ENCODE assay signal across 8 mouse cellular contexts in the genomic region with DNA sequence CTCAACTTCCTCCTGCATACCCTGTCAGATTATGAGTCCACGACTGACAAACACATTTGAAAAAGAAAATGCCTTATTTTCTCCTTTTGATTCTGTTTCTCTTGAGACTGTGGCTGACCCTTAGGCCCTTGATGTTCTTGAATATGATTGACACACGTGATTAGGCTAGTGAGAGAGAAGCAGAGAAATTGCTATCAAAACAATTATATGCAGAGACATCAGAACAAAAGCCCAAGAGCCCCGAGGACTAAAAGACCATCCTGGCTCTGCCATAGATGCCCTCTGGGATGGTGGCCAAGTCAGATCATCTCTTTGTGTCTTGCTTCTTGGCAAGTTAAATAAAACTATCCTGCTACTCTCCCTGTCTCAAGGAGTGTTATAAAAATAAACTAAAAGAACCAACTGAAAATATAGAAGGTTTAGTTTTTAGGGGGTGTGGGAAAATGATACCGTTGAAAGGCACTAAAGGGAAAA. TPM values are rescaled to one million over a fixed set of nuclear protein-coding genes. Genes with fewer than 3 reads are reported as not detected.
DNase-seq lines count a peak whose midpoint lies in the region; ATAC-seq and TF ChIP-seq lines count a peak whose summit lies in the region.

No protein-coding gene starts in this region.

- no peak for TF ChIP-seq CTCF in cerebellum, adult 2 months (IDR thresholded peaks at IDR 0.05; ENCODE audit: borderline replicate concordance, insufficient read depth, low read depth, low read length)
- no peak for TF ChIP-seq CTCF in testis, adult 2 months (IDR thresholded peaks at IDR 0.05; ENCODE audit: control insufficient read depth, insufficient read depth, insufficient replicate concordance, low read depth, low read length)

- ATAC-seq in limb, embryonic 15.5 days (ENCODE audit: insufficient number of reproducible peaks, low FRiP score, low TSS enrichment, low read depth): no peak

- peak overlapping the region; percentile 70 for H3K4me2 ChIP-seq in limb, embryonic 15.5 days

- H3K4me1 ChIP-seq in cerebellum, adult 2 months (ENCODE audit: control insufficient read depth, insufficient read depth, low read length): no peaks in the 10 kb centered on the region
- H3K4me1 ChIP-seq in testis, adult 2 months (ENCODE audit: control insufficient read depth, insufficient read depth, low read length): no peaks in the 10 kb centered on the region; the same call in none of the 2 replicates
- peaks cover 7% of the 10 kb centered on the region; the same call in 1 of the 2 replicates for H3K4me1 ChIP-seq in limb, embryonic 15.5 days

- peak overlapping the region; percentile 98; the same call in 1 of the 2 replicates for H3K27ac ChIP-seq in cerebellum, adult 2 months (ENCODE audit: insufficient read depth, low read length)
- peak overlapping the region; percentile 83; the same call in 1 of the 2 replicates for H3K27ac ChIP-seq in testis, adult 2 months (ENCODE audit: control insufficient read depth, insufficient read depth, low read depth, low read length)
- peak overlapping the region; percentile 95 for H3K27ac ChIP-seq in limb, embryonic 15.5 days

- peak in 1 of 2 experiments; percentile 47 for DNase-seq in cerebellum, adult 2 months
- no peak for DNase-seq in cerebellum, adult 9-11 months
- no peak for DNase-seq in testis, postnatal 10 days (ENCODE audit: low spot score)
- no peak for DNase-seq in thymus, postnatal 4 days
- DNase-seq in yolk sac, embryonic 10.5 days (ENCODE audit: low spot score): no peak
- DNase-seq in thymus, postnatal 14 days: no peak

- 28% methylated on average over 4 of the region's 4 CpGs for WGBS in cerebellum, adult 2 months
- 62% methylated on average over 4 of the region's 4 CpGs for WGBS in limb, embryonic 15.5 days

- no peaks in the 10 kb centered on the region for H3K9me3 ChIP-seq in limb, embryonic 15.5 days

- H3K4me3 ChIP-seq in cerebellum, adult 2 months (replicated peaks; ENCODE audit: insufficient read depth, low read depth, low read length): peak overlapping the region; percentile 75
- H3K4me3 ChIP-seq in testis, adult 2 months (ENCODE audit: control insufficient read depth, low read depth, low read length): peak overlapping the region; percentile 70
- peak overlapping the region; percentile 67 for H3K4me3 ChIP-seq in limb, embryonic 15.5 days

- no peaks in the 10 kb centered on the region for H3K36me3 ChIP-seq in testis, adult 2 months (ENCODE audit: control insufficient read depth, insufficient read depth, low read length)
- H3K36me3 ChIP-seq in limb, embryonic 15.5 days: no peaks in the 10 kb centered on the region

- no peak for TF ChIP-seq POLR2A in cerebellum, adult 2 months (IDR thresholded peaks at IDR 0.05; ENCODE audit: borderline replicate concordance, insufficient read depth, low read length)
- no peak for TF ChIP-seq POLR2A in testis, adult 2 months (IDR thresholded peaks at IDR 0.05; ENCODE audit: control insufficient read depth, low read depth, low read length)

- no peak overlapping the region; the same call in 1 of the 2 replicates for H3K9ac ChIP-seq in limb, embryonic 15.5 days

- H3K27me3 ChIP-seq in cerebellum, adult 2 months (ENCODE audit: control insufficient read depth, insufficient read depth, low read length): no peaks in the 10 kb centered on the region
- H3K27me3 ChIP-seq in testis, adult 2 months (ENCODE audit: control insufficient read depth, insufficient read depth, low read length): no peaks in the 10 kb centered on the region
- no peaks in the 10 kb centered on the region for H3K27me3 ChIP-seq in limb, embryonic 15.5 days

RNA-seq across cellular contexts. Expression of gene Tcf12, which starts 22.1 kb away (rescaled TPM):
- 53.0 and 60.6 TPM in 2 replicates for polyA plus RNA-seq in cerebellum, adult 2 months (2012; rRNA removed)
- polyA plus RNA-seq in testis, adult 2 months (2012; rRNA removed): 17.4 and 20.0 TPM in 2 replicates
- polyA plus RNA-seq in limb, embryonic 15.5 days (2015; fragmentation: Nextera tagmentation; extraction: Ambion mirVana): 81.8 and 90.4 TPM in 2 replicates
